Mouse (Mus musculus): Measurements from ENCODE around the gene Kiz. TPM values are rescaled to one million over a fixed set of nuclear protein-coding genes. Genes with fewer than 3 reads are reported as not detected.

Gene Kiz
- total RNA-seq, 1 experiment = 6.3 TPM

- TF ChIP-seq HCFC1 (IDR thresholded peaks at IDR 0.05; ENCODE audit: borderline replicate concordance, insufficient read depth, low read length) (peak; percentile 75), ZNF384 (IDR thresholded peaks at IDR 0.05; ENCODE audit: low read depth, low read length) (no peak)
Measured at GRCm38 (mm10) chr2:147012623-147013184, 157.0 kb downstream of the Kiz start, which contains the start of gene Xrn2. Xrn2 (plus strand) TSS chr2:147012996.

DNA sequence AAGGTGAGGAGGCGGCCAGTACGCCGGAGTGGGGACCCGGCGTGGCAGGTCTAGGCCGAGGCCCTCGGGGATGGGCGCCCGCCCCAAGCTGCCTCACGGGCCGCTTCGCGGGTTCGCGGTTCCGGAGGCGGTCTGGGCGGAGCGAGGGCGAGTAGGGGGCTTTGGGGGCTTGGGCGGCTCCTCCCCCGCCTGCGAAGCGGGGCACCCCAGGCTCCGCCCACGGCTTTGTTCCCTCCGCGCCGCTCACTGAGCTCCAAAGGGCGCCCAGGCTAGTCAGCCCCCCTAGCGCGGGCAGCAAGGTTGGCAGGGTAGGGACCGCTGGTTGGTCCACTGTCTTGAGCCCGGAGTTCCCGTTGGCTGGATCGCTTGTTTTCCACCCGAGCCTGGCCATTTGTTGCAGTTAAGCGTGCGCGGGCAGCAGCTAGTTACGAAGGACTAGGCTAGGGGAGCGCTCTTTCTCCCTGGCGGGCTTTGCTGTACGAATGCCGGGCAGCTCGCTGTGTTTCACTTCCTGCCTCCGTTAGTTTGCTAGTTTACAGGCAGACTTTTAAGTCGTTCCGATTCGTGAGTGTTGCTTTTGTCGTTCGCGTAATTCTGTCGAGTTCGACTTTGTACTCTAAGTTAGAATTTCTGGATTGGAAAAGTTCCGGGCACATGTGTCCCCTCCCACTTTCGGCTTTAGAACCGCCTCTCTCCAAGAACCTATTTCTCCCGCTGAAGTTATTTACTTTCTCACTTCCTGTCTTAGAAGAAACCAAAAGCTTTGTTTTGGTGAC lies 157.7 kb downstream of the Kiz start:
- Histone ChIP-seq H3K36me3 (ENCODE audit: control insufficient read depth, insufficient read depth, low read length, poor library complexity, severe bottlenecking) (peaks cover 8% of the 10 kb centered on the region; the same call in 1 of the 2 replicates), H3K4me3 (ENCODE audit: insufficient read depth in 1 of 2, low read depth in 1 of 2, low read length in 2 of 2, poor library complexity in 1 of 2, severe bottlenecking in 1 of 2) (peak overlapping the region; percentile 90 to 99), H3K27ac (ENCODE audit: insufficient read depth, low read depth, low read length, poor library complexity, severe bottlenecking) (peak overlapping the region; percentile 97), H3K4me1 (ENCODE audit: control insufficient read depth in 2 of 2, insufficient read depth in 2 of 2, low read length in 2 of 2, poor library complexity in 1 of 2) (peaks cover 2 to 3% of the 10 kb centered on the region in 2 experiments; a peak in 2 of 4 replicates), H3K9me3 (ENCODE audit: control insufficient read depth, insufficient read depth, low read depth, low read length) (no peaks in the 10 kb centered on the region; the same call in 1 of the 2 replicates), H3K9ac (ENCODE audit: insufficient read depth, low read depth, low read length, poor library complexity, severe bottlenecking) (peak overlapping the region; percentile 98)
- TF ChIP-seq ZC3H11A (IDR thresholded peaks at IDR 0.05; ENCODE audit: borderline replicate concordance, low read depth, low read length) = no peak
- no peak for TF ChIP-seq ZNF384 (IDR thresholded peaks at IDR 0.05; ENCODE audit: low read depth, low read length)
- 0 out of 2 replicates have a peak, but pooled peaks have one; percentile 30 for TF ChIP-seq CHD2 (IDR thresholded peaks at IDR 0.05; ENCODE audit: low read depth, low read length)
- TF ChIP-seq MAFK (IDR thresholded peaks at IDR 0.05; ENCODE audit: insufficient read depth, low read depth, low read length) = no peak
- DNase-seq (ENCODE audit: low read depth, low spot score) = peak; percentile 67
- in situ Hi-C loops (cut with MboI; ENCODE audit: low sequenced_read_pairs in 2 of 2, unreplicated experiment in 2 of 2) = no loop called here

More at GRCm38 (mm10) chr2:147012623-147013184, 157.0 kb downstream of the Kiz start, which contains the start of gene Xrn2:
- Histone ChIP-seq H3K9me3 (ENCODE audit: control insufficient read depth, insufficient read depth, low read depth, low read length) (peaks cover 3% of the 10 kb centered on the region), H3K9ac (ENCODE audit: insufficient read depth, low read depth, low read length, poor library complexity, severe bottlenecking) (peak within 1 kb of the TSS; percentile 98), H3K4me3 (ENCODE audit: insufficient read depth in 1 of 2, low read depth in 1 of 2, low read length in 2 of 2, poor library complexity in 1 of 2, severe bottlenecking in 1 of 2) (peak within 1 kb of the TSS; percentile 90 to 99), H3K27ac (ENCODE audit: insufficient read depth, low read depth, low read length, poor library complexity, severe bottlenecking) (peak within 1 kb of the TSS; percentile 97), H3K36me3 (ENCODE audit: control insufficient read depth, insufficient read depth, low read length, poor library complexity, severe bottlenecking) (peaks cover 8% of the 10 kb centered on the region; the same call in 1 of the 2 replicates), H3K4me1 (ENCODE audit: control insufficient read depth in 2 of 2, insufficient read depth in 2 of 2, low read length in 2 of 2, poor library complexity in 1 of 2) (peaks cover 2 to 3% of the 10 kb centered on the region in 2 experiments; a peak in 2 of 4 replicates)
- DNase-seq (ENCODE audit: low read depth, low spot score) = peak; percentile 87
- in situ Hi-C loops (cut with MboI; ENCODE audit: low sequenced_read_pairs in 2 of 2, unreplicated experiment in 2 of 2) = no loop called here

DNA sequence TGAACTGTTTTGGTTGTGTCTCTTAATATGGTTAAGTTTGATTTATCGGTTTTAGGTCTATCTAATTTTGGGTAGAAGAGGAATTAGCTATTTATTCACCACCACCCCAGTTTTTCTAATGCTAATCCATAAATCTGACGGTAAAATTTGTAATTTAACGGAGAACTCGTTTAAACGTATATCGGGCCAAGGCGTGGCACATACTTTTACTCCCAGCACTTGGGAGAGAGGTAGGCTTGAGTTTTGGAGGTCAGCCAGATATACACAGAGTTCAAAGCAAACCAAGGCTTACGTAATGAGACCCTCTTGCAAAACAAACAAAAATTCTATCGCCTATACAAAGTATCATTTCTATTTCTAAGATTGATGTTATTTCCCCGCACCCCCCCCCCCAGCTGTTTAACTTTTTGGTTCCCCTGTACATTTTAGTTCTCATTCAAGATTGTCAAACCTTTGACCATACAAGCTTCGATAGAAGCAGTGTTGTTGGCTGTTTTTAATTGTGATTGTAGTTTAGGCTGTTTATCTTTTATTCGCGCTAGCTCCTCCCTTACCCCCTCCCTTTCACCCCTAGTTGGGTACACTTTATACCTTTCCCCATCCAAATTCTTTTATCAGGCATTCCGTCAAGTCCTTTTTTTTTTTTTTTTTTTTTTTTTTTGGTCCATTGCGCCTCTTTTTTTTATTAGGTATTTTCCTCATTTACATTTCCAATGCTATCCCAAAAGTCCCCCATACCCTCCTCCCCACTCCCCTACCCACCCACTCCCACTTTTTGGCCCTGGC lies 158.6 kb downstream of the Kiz start:
- DNase-seq (ENCODE audit: low read depth, low spot score) = no peak
- Histone ChIP-seq H3K27ac (ENCODE audit: insufficient read depth, low read depth, low read length, poor library complexity, severe bottlenecking) (no peak overlapping the region; the same call in 1 of the 2 replicates), H3K4me3 (ENCODE audit: insufficient read depth in 1 of 2, low read depth in 1 of 2, low read length in 2 of 2, poor library complexity in 1 of 2, severe bottlenecking in 1 of 2) (peak overlapping the region; percentile 90 to 99), H3K9me3 (ENCODE audit: control insufficient read depth, insufficient read depth, low read depth, low read length) (no peaks in the 10 kb centered on the region), H3K9ac (ENCODE audit: insufficient read depth, low read depth, low read length, poor library complexity, severe bottlenecking) (no peak overlapping the region; the same call in 1 of the 2 replicates), H3K36me3 (ENCODE audit: control insufficient read depth, insufficient read depth, low read length, poor library complexity, severe bottlenecking) (peaks cover 8% of the 10 kb centered on the region; the same call in 1 of the 2 replicates), H3K4me1 (ENCODE audit: control insufficient read depth in 2 of 2, insufficient read depth in 2 of 2, low read length in 2 of 2, poor library complexity in 1 of 2) (peaks cover 2 to 3% of the 10 kb centered on the region in 2 experiments; a peak in 2 of 4 replicates)
- in situ Hi-C loops (cut with MboI; ENCODE audit: low sequenced_read_pairs in 2 of 2, unreplicated experiment in 2 of 2) = no loop called here
- peak; percentile 52; the same call in 1 of the 2 replicates for TF ChIP-seq ZNF384 (IDR thresholded peaks at IDR 0.05; ENCODE audit: low read depth, low read length)
- no peak for TF ChIP-seq ZC3H11A (IDR thresholded peaks at IDR 0.05; ENCODE audit: borderline replicate concordance, low read depth, low read length)

Other genes starting within 250 kb of the Kiz start
- gene Xrn2, start 157.1 kb downstream of the Kiz start, total RNA-seq (2012; rRNA removed) = 80.0 and 85.7 TPM in 2 replicates
- 0.31 and 0.42 TPM in 2 replicates for gene Nkx2-4, start 229.6 kb downstream of the Kiz start, total RNA-seq (2012; rRNA removed)

All from ES-E14 (cell line).